Mouse (Mus musculus) gastrocnemius, postnatal 10 days (tissue): ENCODE measurements around the gene Tmed10. TPM values are rescaled to one million over a fixed set of nuclear protein-coding genes. Genes with fewer than 3 reads are reported as not detected.
A peak's percentile ranks its signal among the peaks of the same experiment; 100 is the strongest.

Source experiments
- DNase-seq: peaks from one replicate; pipeline ENCODE4 v3.0.0; 2021; ENCODE audit warnings: mixed read lengths
- total RNA-seq, 2 experiments: library from RNA; stranded (reverse); gene quantifications; 2 replicates each; pipeline ENCODE4 v1.2.3; 2021

The Tmed10 gene
- total RNA-seq, 2 experiments from 2014 or later: 149 to 160 TPM

DNA sequence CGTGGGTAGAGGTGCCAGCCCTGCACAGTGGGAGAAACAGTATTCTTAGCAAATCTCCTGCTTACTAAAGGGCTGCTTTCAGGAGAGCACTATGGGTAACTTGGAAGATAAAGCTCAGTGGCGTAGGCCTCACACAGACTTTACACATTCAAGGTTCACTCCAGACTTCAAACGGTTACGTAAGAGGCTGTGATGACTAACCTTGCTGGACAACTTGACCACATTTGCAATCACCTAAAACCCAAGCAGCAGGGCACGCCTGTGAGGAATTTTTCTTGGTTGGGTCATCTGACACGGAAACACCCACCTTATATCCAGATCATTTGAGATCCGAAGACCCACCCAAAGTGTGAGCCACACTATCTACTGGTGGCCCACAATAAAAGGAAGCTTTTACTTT, 44.5 kb downstream of the Tmed10 start:
- no peak for DNase-seq

DNA sequence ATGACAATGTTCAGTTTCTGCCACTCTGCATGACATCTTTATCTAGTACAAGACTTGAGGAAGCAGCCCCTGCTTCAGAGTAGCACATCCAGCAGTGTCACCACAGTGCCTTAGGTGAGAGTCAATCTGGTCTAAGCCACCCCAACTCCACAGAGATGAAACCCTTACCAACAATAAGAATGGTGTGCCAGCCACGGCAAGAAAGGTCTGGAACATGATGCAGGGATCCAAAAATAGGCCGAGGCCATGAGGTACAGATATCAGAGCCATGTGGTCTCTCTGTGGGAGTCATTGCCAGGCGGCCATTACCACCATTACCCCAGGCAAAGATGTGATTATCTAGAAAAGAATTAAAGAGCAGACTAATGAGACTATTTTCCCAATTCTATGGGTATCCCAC, 66.0 kb downstream of the Tmed10 start:
- no peak for DNase-seq

DNA sequence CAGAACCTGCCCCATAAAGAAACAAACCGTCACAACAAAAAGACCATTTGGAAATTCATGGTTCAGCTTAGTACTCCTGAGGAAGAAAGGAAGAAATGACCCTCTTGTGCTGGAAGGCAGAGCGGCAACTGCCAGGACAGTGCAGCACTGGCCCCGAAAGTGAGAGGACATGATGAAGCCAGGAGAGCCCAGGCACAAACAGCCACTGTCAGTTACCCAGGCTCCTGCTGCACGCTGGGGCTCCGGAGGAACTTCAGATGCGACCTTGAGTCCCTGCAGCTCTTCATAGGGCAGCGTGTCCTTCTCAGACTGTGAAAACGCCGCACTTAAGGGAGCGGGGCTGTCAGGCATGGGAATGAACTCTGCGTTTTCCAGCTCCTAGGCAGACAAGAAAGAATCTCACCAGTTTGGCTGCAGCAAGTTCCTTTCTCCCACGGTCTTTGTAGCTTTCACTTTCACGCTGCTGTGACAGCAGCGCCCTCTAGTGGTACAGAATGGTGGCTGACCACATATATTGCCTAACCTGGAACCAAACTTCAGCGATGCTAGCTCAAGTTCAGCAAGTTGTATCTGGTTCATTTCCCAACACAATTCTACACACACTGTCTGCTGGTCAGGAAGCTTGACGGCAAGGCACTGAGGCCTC, 69.3 kb downstream of the Tmed10 start:
- peak; percentile 87 for DNase-seq

DNA sequence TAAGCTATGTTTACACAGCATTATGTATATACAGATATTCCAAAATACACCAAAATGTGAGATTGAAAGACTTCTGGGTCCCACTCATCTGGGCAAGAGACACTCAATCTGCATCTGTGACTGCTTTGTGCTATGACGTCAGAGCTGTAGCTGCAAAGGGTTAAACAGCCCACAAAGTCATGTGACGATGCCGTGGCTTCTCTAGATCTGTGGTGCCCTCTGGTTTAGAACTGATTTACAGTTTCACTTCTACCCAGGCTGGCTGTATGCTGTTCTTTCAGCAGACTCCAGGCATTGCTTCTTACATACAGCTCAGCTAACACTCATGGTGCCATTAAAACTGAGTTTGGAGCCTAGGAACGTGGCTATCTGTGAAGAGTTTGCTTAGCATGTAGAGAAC, 69.9 kb downstream of the Tmed10 start:
- DNase-seq: no peak

DNA sequence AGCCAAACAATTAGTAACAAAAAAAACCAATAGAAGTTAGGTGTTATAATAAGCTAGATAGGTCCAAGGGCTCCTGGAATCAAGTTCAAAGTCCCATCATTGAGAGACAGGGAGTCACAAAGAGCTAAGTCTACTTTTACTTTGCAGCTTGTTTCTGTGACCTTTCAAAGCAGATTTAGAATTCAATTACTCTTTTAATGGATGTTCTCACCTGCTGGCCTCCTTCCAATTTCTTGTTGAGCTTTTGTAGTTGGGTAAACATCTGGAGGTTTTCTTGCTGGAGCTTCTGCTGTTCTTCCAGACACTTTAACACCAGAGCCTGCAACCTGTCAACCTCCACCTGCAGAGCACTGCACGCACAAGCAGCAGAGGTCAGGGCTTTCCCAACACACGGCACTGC, 71.4 kb downstream of the Tmed10 start:
- no peak for DNase-seq

DNA sequence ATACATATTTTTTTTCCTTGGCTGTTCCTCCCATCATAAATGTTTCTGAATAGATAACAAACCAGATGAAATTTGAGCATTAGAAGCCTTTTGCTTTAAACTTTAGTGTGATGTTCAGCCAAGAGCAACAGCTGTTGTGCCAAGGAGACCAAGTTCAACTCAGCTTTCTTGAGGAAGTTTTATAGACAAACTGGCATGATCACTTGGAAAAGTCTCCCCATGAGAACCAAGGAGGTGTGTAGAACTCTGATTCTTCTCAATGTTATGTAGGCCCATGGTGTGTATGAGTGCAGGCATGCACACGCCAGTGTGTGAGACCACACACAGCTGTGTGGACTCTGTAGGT, 75.8 kb downstream of the Tmed10 start:
- no peak for DNase-seq

DNA sequence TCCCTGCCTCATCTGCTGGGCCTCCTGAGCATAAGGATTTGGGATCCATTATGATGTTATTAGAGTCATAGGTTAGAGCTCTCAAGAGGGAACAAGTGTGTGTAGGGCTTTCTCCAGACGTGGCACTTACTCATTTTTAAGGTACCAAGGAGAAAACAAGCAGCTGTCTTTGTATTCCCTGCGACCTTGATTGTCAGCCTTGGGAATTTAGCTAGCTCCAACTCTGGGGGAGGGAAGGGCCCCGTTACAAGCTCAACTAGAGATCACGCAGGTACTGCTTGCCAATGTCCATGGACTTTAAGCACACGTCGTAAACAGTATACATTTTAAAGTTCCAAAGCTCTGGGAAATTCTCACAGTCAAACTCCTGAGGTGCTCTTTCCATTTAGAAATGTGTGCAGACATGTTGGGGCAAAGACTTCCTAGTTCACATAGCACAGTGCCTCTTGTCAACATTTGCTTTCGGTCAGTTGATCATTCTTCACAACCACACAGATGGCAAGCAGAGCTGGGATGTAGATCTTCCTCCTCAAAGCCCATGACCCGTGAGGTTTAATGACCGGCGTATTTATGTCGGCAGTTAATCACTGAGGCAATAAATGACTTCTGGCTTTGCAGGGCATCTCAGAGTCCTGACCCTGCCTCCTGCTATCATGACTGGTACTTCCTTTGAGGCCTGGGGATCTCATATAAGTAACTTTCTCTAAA, 76.4 kb downstream of the Tmed10 start:
- no peak for DNase-seq

DNA sequence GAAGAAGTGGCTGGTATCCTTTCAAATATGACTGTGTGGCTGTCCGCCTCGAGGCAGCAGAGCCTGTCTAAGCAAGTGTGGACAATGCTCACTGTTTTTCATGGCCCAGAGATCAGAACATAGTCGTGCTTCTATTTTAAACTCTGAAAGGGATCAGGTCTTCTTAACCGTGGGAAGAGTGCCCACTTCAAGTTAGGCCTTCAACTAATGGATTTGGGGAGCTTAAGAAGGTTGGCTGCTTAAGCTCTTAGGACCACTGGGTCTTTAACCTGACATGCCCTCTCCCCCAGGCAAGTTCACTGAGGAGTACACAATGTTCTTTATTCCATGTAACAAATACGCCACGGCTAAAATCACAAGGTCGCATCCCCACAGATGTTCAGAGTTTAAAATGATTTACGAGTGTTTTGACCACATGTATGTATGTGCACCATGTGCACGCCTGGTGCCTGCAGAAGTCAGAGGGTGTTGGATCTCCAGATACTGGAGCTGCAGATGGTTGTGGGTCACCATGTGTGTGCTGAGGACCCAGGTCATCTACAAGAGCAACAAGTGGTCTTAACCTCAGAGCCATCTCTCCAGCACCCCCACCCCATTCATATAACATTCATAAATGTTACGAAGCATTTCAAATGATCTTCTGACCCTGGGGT, 77.2 kb downstream of the Tmed10 start:
- no peak for DNase-seq

DNA sequence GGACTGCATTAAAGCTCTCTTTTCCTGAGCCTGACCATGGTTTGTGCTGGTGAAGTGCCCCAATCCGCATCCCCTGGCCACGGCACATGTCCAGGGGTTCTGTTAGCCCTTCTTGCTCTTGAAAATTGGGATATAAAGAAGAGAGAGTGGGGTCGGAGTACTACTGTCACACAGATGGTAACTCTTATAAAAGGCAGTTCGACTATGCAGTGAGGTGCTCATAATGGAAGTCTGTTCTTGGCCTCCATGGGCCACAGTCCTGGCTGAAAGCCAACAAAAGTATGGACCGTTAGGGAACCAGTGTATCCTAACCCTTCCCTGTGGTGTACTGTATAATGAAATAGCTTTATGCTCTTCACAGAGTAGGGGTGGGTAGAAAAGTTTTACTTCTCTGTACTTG, 77.7 kb downstream of the Tmed10 start:
- DNase-seq: no peak

DNA sequence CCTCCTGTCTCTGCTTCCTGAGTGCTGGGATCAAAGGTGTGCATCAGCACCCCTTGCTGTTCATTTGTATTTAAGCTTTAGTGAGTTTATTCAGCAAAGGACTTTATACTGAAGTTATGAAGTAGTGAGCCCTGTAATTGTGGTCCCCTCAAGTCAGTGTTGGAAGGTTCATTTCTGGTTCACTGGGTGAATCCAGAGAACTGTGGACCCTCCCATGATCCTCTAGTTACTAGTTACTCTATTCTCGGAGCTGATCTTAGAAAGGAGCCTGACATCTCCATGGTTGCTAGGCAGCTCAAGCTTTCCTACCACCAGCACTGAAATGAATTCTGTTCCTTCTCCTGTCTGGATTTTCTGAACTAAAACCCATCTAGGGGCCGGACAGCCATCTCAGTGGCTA, 79.1 kb downstream of the Tmed10 start:
- DNase-seq: no peak

DNA sequence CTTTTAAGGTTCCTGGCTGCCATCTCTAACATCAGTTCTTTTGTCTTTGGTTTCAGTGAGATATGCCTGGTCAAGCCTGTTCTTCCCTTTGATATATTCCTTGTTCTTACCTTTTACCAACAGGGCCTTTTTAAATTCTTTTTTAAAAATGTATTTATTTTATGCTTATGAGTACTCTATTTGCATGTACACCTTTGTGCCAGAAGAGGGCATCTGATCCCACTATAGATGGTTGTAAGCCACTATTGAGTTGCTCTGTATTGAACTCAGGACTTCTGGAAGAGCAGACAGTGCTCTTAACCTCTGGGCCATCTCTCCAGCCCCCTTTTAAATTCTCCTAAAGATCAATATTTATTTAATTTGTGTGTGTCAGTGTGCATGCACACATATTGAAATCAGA, 81.7 kb downstream of the Tmed10 start:
- DNase-seq: no peak

DNA sequence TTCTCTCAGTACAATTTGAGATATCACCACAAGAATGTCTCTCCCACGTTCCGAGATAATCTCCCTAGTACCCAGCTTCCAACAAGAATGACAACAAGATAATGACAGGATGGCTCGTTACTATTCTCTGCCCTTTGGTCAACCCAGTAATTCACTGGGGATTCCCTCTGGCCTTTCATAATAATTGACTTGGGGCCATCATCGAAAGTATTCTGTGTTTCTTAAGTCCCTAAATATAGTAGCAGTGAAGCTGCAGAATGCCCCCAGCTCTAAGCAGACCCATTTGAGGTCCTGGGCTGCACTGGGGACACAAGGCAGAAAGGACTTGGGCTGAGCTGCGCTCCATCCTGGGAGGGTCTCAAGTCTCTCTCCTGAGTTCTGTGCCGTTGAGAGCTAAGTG, 82.4 kb downstream of the Tmed10 start:
- no peak for DNase-seq

DNA sequence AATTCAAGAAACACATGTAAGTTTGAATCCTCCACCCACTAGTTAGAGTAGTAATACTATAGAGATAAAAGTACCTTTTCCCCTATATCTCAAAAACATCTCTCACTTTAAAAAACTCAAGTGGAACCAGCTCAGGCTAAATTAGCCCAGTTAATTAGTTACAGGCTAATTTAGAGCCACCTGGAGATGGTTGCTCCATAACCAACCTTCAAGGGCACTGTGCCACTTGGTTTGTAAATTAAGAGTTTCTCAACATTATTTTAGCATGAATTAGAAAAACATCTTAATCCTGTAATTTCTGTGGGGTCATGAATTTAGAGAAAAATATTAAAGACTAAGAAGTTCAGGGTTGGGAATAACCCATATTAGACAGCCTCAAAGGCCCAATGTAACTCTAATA, 83.1 kb downstream of the Tmed10 start:
- DNase-seq: no peak

DNA sequence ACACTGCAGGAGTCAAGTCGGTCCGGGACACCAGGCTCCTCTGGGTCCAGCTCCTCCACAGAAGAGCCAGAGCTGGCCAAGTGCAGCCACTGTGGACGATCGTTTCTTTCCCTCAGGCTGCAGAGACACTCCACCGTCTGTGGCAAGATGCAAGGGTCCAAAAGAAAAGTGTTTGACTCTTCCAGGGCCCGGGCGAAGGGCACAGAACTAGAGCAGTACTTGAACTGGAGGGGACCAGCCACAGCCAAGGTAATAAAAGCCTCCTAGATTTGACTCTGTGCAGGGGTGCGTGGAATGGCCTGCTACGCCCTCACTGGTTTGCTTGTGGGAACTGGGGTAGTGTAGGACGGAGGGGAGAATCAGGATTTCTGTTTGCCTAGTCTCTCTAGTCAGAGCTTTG, 84.0 kb downstream of the Tmed10 start:
- DNase-seq: no peak

Other genes with a start within 250 kb of the Tmed10 start
- under 1 TPM; 0.33 to 0.68 TPM for gene Rps6kl1, start 223.6 kb downstream of the Tmed10 start, total RNA-seq
- gene Pgf, start 197.1 kb downstream of the Tmed10 start, total RNA-seq: 1 to 10 TPM; 2.4 to 4.0 TPM
- gene Eif2b2, start 155.4 kb downstream of the Tmed10 start, total RNA-seq: 10 to 100 TPM; 76.1 to 95.2 TPM
- 10 to 100 TPM in 1 of 2 experiments, 1 to 10 TPM in 1; 8.7 to 10.8 TPM for gene Mlh3, start 104.2 kb downstream of the Tmed10 start, total RNA-seq
- gene Acyp1, start 86.4 kb downstream of the Tmed10 start, total RNA-seq: 10 to 100 TPM; 20.5 to 24.9 TPM
- gene Zc2hc1c, start 86.3 kb downstream of the Tmed10 start, total RNA-seq: under 1 TPM; 0.63 TPM
- gene Nek9, start 35.5 kb downstream of the Tmed10 start, total RNA-seq: 10 to 100 TPM; 50.5 to 50.7 TPM
- 10 to 100 TPM in 1 of 2 experiments, 1 to 10 TPM in 1; 4.3 to 15.2 TPM for gene Fos, start 99.0 kb upstream of the Tmed10 start, total RNA-seq
- 10 to 100 TPM; 15.2 to 17.1 TPM for gene Jdp2, start 224.2 kb upstream of the Tmed10 start, total RNA-seq